Mouse (Mus musculus): ENCODE measurements around the gene Mms19. TPM values are rescaled to one million over a fixed set of nuclear protein-coding genes. Genes with fewer than 3 reads are reported as not detected.
"Not testable (repeated sequence)": the region's sequence is repeated elsewhere in the genome, so short reads cannot be mapped to it uniquely, and the experiment has no call there.

Mms19 gene
- total RNA-seq, 2 experiments from 2014 or later, result 17.3 to 22.1 TPM

GRCm38 (mm10) chr19:41938539-41938938 lies 42.4 kb downstream of the Mms19 start:
- no peak for DNase-seq (ENCODE audit: low spot score in 2 of 2)

- DNase-seq (ENCODE audit: low spot score in 2 of 2), result no peak
These were observed 45.0 kb downstream of the Mms19 start for GRCm38 (mm10) chr19:41935921-41936320.

GRCm38 (mm10) chr19:41934124-41934523 lies 46.8 kb downstream of the Mms19 start:
- DNase-seq (ENCODE audit: low spot score in 2 of 2), result no peak

- peak; percentile 97 to 98 for DNase-seq (ENCODE audit: low spot score in 2 of 2)
These were observed 47.5 kb downstream of the Mms19 start, which contains the start of the genes Exosc1 and Zdhhc16 for GRCm38 (mm10) chr19:41933179-41934086. Gene Exosc1, minus strand, starts transcription at chr19:41933423. Gene Zdhhc16, plus strand, starts transcription at chr19:41933480.

- DNase-seq (ENCODE audit: low spot score in 2 of 2), result no peak
These were observed 48.3 kb downstream of the Mms19 start for GRCm38 (mm10) chr19:41932686-41933085.

GRCm38 (mm10) chr19:41920412-41921067 lies 60.4 kb downstream of the Mms19 start:
- no peak for DNase-seq (ENCODE audit: low spot score in 2 of 2)

- no peak for DNase-seq (ENCODE audit: low spot score in 2 of 2)
These were observed 61.5 kb downstream of the Mms19 start for GRCm38 (mm10) chr19:41919471-41919870.

GRCm38 (mm10) chr19:41916853-41917252 lies 64.1 kb downstream of the Mms19 start:
- DNase-seq (ENCODE audit: low spot score in 2 of 2), result no peak

- DNase-seq (ENCODE audit: low spot score in 2 of 2), result no peak
These were observed 65.7 kb downstream of the Mms19 start for GRCm38 (mm10) chr19:41915294-41915693.

- not testable (repeated sequence) for DNase-seq (ENCODE audit: low spot score in 2 of 2)
These were observed 66.4 kb downstream of the Mms19 start for GRCm38 (mm10) chr19:41914592-41914882.

- no peak for DNase-seq (ENCODE audit: low spot score in 2 of 2)
These were observed 67.0 kb downstream of the Mms19 start for GRCm38 (mm10) chr19:41913774-41914591.

- peak; percentile 48 to 54 for DNase-seq (ENCODE audit: low spot score in 2 of 2)
These were observed 68.6 kb downstream of the Mms19 start for GRCm38 (mm10) chr19:41912121-41913080.

- peak; percentile 93 to 97 for DNase-seq (ENCODE audit: low spot score in 2 of 2)
These were observed 69.5 kb downstream of the Mms19 start, which contains the start of gene Pgam1 for GRCm38 (mm10) chr19:41911178-41912073. Gene Pgam1, plus strand, starts transcription at chr19:41911923.

- DNase-seq (ENCODE audit: low spot score in 2 of 2), result no peak
These were observed 70.6 kb downstream of the Mms19 start for GRCm38 (mm10) chr19:41910396-41910795.

- no peak for DNase-seq (ENCODE audit: low spot score in 2 of 2)
These were observed 72.2 kb downstream of the Mms19 start for GRCm38 (mm10) chr19:41908736-41909135.

- DNase-seq (ENCODE audit: low spot score in 2 of 2), result no peak
These were observed 73.7 kb downstream of the Mms19 start for GRCm38 (mm10) chr19:41907079-41907760.

- DNase-seq (ENCODE audit: low spot score in 2 of 2), result no peak
These were observed 74.5 kb downstream of the Mms19 start for GRCm38 (mm10) chr19:41906311-41907078.

GRCm38 (mm10) chr19:41905246-41905645 lies 75.7 kb downstream of the Mms19 start:
- no peak for DNase-seq (ENCODE audit: low spot score in 2 of 2)

Data from adrenal gland, adult 18-20 months (tissue).